In the genomic region with DNA sequence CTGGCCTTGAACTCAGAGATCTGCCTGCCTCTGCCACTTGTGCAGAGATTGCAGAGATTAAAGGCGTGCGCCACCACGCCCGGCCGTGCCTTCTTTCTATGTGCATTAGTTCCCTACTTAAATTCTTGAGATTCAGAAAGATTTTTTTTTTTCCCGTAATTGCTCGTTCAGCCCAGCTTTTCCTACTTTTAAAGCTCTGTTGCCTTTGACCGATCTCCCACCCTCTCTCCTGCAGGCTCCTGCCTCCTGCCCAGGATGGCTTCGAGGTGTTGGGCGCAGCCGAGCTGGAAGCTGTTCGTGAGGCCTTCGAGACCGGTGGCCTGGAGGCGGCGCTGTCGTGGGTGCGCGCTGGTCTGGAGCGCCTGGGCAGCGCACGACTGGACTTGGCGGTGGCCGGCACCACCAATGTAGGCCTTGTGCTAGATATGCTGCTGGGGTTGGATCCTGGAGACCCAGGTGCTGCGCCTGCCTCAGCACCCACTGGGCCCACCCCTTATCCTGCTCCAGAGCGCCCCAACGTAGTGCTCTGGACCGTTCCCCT, we compare ENCODE assay signal across 21 mouse cellular contexts. TPM values are rescaled to one million over a fixed set of nuclear protein-coding genes. Genes with fewer than 3 reads are reported as not detected.
A peak's percentile ranks its signal among the peaks of the same experiment; 100 is the strongest.
DNase-seq lines count a peak whose midpoint lies in the region; ATAC-seq lines count a peak whose summit lies in the region.
"Had no signal": no experiment of that assay in that cellular context is flagged by ENCODE, and none has a peak within 500 bp of the region (broad histone marks: within the 10 kb centered on the region; RNA-seq: fewer than 3 reads in every experiment).

No protein-coding gene starts in this region.

- H3K27me3 ChIP-seq in hindbrain, embryonic 11.5 days (ENCODE audit: control insufficient read depth, insufficient read depth, low read length): peaks cover 10% of the 10 kb centered on the region
- H3K27me3 ChIP-seq in hindbrain, embryonic 16.5 days (replicated peaks; ENCODE audit: control insufficient read depth, insufficient read depth, low read length): no peaks in the 10 kb centered on the region
- H3K27me3 ChIP-seq in forebrain, embryonic 14.5 days (replicated peaks; ENCODE audit: control insufficient read depth, insufficient read depth, low read length): no peaks in the 10 kb centered on the region
- H3K27me3 ChIP-seq in midbrain, embryonic 14.5 days (ENCODE audit: control insufficient read depth, insufficient read depth, low read length): no peaks in the 10 kb centered on the region
- H3K27me3 ChIP-seq: Patski had no signal

- DNase-seq in hindbrain, embryonic 11.5 days (ENCODE audit: low spot score): peak; percentile 35
- DNase-seq in ES-CJ7 (ENCODE audit: low read depth, low spot score): peak; percentile 41
- no peak for DNase-seq in forebrain, embryonic 14.5 days (ENCODE audit: low spot score)
- DNase-seq in midbrain, embryonic 14.5 days: no peak
- DNase-seq in spleen, adult 12 weeks (ENCODE audit: low spot score): no peak
- no peak for DNase-seq in adrenal gland, adult 2 months
- DNase-seq: gastrocnemius, postnatal 10 days; kidney, adult 2 months; liver; lung, adult 2 months had no signal

- ATAC-seq in hindbrain, embryonic 11.5 days (ENCODE audit: low FRiP score): no peak
- no peak for ATAC-seq in hindbrain, embryonic 16.5 days
- ATAC-seq in forebrain, embryonic 14.5 days: no peak
- no peak for ATAC-seq in midbrain, embryonic 14.5 days (ENCODE audit: low FRiP score, low TSS enrichment)
- ATAC-seq: Patski had no signal

- H3K27ac ChIP-seq in hindbrain, embryonic 11.5 days (ENCODE audit: low read depth, low read length): no peak overlapping the region
- H3K27ac ChIP-seq in hindbrain, embryonic 16.5 days (ENCODE audit: low read depth, low read length): no peak overlapping the region
- no peak overlapping the region for H3K27ac ChIP-seq in forebrain, embryonic 14.5 days (ENCODE audit: low read depth, low read length)
- no peak overlapping the region for H3K27ac ChIP-seq in midbrain, embryonic 14.5 days (replicated peaks; ENCODE audit: low read depth, low read length)
- H3K27ac ChIP-seq: left cerebral cortex, adult 2 months had no signal

- H3K4me2 ChIP-seq in hindbrain, embryonic 11.5 days (replicated peaks; ENCODE audit: low read depth, low read length): peak overlapping the region; percentile 5; the same call in 1 of the 2 replicates
- no peak overlapping the region for H3K4me2 ChIP-seq in hindbrain, embryonic 16.5 days (ENCODE audit: low read length)
- no peak overlapping the region for H3K4me2 ChIP-seq in forebrain, embryonic 14.5 days (ENCODE audit: low read length)
- H3K4me2 ChIP-seq in midbrain, embryonic 14.5 days (ENCODE audit: low read length): peak overlapping the region; percentile 3; the same call in 1 of the 2 replicates

- no peaks in the 10 kb centered on the region for H3K9me3 ChIP-seq in hindbrain, embryonic 11.5 days (ENCODE audit: control insufficient read depth, low read length)
- H3K9me3 ChIP-seq in hindbrain, embryonic 16.5 days (ENCODE audit: control insufficient read depth, low read length): no peaks in the 10 kb centered on the region
- no peaks in the 10 kb centered on the region for H3K9me3 ChIP-seq in forebrain, embryonic 14.5 days (replicated peaks; ENCODE audit: control insufficient read depth, low read length)
- H3K9me3 ChIP-seq in midbrain, embryonic 14.5 days (ENCODE audit: control insufficient read depth, low read length): no peaks in the 10 kb centered on the region
- H3K9me3 ChIP-seq: heart, embryonic 12.5 days had no signal

- peaks cover 6% of the 10 kb centered on the region; the same call in 1 of the 2 replicates for H3K4me1 ChIP-seq in hindbrain, embryonic 11.5 days (replicated peaks; ENCODE audit: control insufficient read depth, insufficient read depth, low read length)
- H3K4me1 ChIP-seq in hindbrain, embryonic 16.5 days (ENCODE audit: control insufficient read depth, insufficient read depth, low read depth, low read length): peaks cover 33% of the 10 kb centered on the region
- H3K4me1 ChIP-seq in forebrain, embryonic 14.5 days (ENCODE audit: control insufficient read depth, insufficient read depth, low read length): peaks cover 18% of the 10 kb centered on the region
- H3K4me1 ChIP-seq in midbrain, embryonic 14.5 days (ENCODE audit: control insufficient read depth, insufficient read depth, low read length): peaks cover 26% of the 10 kb centered on the region

- WGBS in hindbrain, embryonic 11.5 days: 63% methylated on average over 28 of the region's 28 CpGs
- WGBS in hindbrain, embryonic 16.5 days: 65% methylated on average over 27 of the region's 28 CpGs
- WGBS in forebrain, embryonic 14.5 days: 65% methylated on average over 28 of the region's 28 CpGs
- WGBS in midbrain, embryonic 14.5 days: 66% methylated on average over 28 of the region's 28 CpGs

- H3K9ac ChIP-seq in hindbrain, embryonic 11.5 days (ENCODE audit: low read depth, low read length): no peak overlapping the region
- no peak overlapping the region for H3K9ac ChIP-seq in hindbrain, embryonic 16.5 days (ENCODE audit: low read depth, low read length)
- peak overlapping the region; percentile 32; the same call in 1 of the 2 replicates for H3K9ac ChIP-seq in forebrain, embryonic 14.5 days (ENCODE audit: low read length)
- H3K9ac ChIP-seq in midbrain, embryonic 14.5 days (replicated peaks; ENCODE audit: low read length): no peak overlapping the region

- H3K4me3 ChIP-seq in hindbrain, embryonic 11.5 days (ENCODE audit: low read depth, low read length): 0 out of 2 replicates have a peak overlapping the region, but pooled peaks have one; percentile 6
- H3K4me3 ChIP-seq in hindbrain, embryonic 16.5 days (ENCODE audit: low read length): no peak overlapping the region
- H3K4me3 ChIP-seq in forebrain, embryonic 14.5 days (ENCODE audit: low read depth, low read length): no peak overlapping the region
- H3K4me3 ChIP-seq in midbrain, embryonic 14.5 days (replicated peaks; ENCODE audit: low read depth, low read length): no peak overlapping the region

- 0 out of 2 replicates have a peak, but pooled peaks cover 3% of the 10 kb centered on the region for H3K36me3 ChIP-seq in hindbrain, embryonic 11.5 days (ENCODE audit: control insufficient read depth, insufficient read depth, low read length)
- peaks cover 29% of the 10 kb centered on the region for H3K36me3 ChIP-seq in hindbrain, embryonic 16.5 days (ENCODE audit: control insufficient read depth, insufficient read depth, low read length)
- peaks cover 38% of the 10 kb centered on the region for H3K36me3 ChIP-seq in forebrain, embryonic 14.5 days (ENCODE audit: control insufficient read depth, insufficient read depth, low read length)
- peaks cover 41% of the 10 kb centered on the region for H3K36me3 ChIP-seq in midbrain, embryonic 14.5 days (ENCODE audit: control insufficient read depth, insufficient read depth, low read length)

RNA-seq across cellular contexts. Expression of a gene that starts 2.6 kb away (rescaled TPM):
- 12.8 and 14.2 TPM in 2 replicates for polyA plus RNA-seq in hindbrain, embryonic 11.5 days (2014; fragmentation: Nextera tagmentation; extraction: Ambion mirVana)
- polyA plus RNA-seq in hindbrain, embryonic 16.5 days (2015; fragmentation: Nextera tagmentation; extraction: Ambion mirVana): 19.2 and 24.7 TPM in 2 replicates
- polyA plus RNA-seq in forebrain, embryonic 14.5 days (2014; fragmentation: Nextera tagmentation; extraction: Ambion mirVana): 19.5 and 25.1 TPM in 2 replicates
- polyA plus RNA-seq in midbrain, embryonic 14.5 days (2014; fragmentation: Nextera tagmentation; extraction: Ambion mirVana): 24.6 and 30.3 TPM in 2 replicates
- 10 to 100 TPM; 21.2 to 23.7 TPM for total RNA-seq in adrenal gland, adult 2 months (2021)
- 20.8 and 23.5 TPM in 2 replicates for polyA plus RNA-seq in adrenal gland, adult 2 months (2012; rRNA removed)

RNA-seq across cellular contexts. Expression of a gene that starts 12.8 kb away (rescaled TPM):
- polyA plus RNA-seq in hindbrain, embryonic 11.5 days (2014; fragmentation: Nextera tagmentation; extraction: Ambion mirVana): 0.28 TPM in 1 of 2 replicates, not detected in the other
- polyA plus RNA-seq in hindbrain, embryonic 16.5 days (2015; fragmentation: Nextera tagmentation; extraction: Ambion mirVana): not detected in 2 replicates
- 0.28 TPM in 1 of 2 replicates, not detected in the other for polyA plus RNA-seq in forebrain, embryonic 14.5 days (2014; fragmentation: Nextera tagmentation; extraction: Ambion mirVana)
- polyA plus RNA-seq in midbrain, embryonic 14.5 days (2014; fragmentation: Nextera tagmentation; extraction: Ambion mirVana): not detected in 2 replicates
- total RNA-seq in adrenal gland, adult 2 months (2021): not detected
- polyA plus RNA-seq in adrenal gland, adult 2 months (2012; rRNA removed): not detected in 2 replicates
- total RNA-seq: adrenal gland, adult 18-20 months; gastrocnemius, postnatal 10 days; hematopoietic stem cell, adult 5-6 weeks; layer of hippocampus, adult 2 months; left cerebral cortex, adult 2 months; megakaryocyte, adult 5-6 weeks had no signal
- polyA plus RNA-seq: cerebellum, adult 2 months; heart, embryonic 12.5 days; kidney, adult 2 months; neural tube, embryonic 14.5 days had no signal

RNA-seq across cellular contexts. Expression of a gene that starts 13.0 kb away (rescaled TPM):
- 78.0 and 94.5 TPM in 2 replicates for polyA plus RNA-seq in hindbrain, embryonic 11.5 days (2014; fragmentation: Nextera tagmentation; extraction: Ambion mirVana)
- polyA plus RNA-seq in hindbrain, embryonic 16.5 days (2015; fragmentation: Nextera tagmentation; extraction: Ambion mirVana): 63.8 and 74.3 TPM in 2 replicates
- 65.1 and 66.6 TPM in 2 replicates for polyA plus RNA-seq in forebrain, embryonic 14.5 days (2014; fragmentation: Nextera tagmentation; extraction: Ambion mirVana)
- polyA plus RNA-seq in midbrain, embryonic 14.5 days (2014; fragmentation: Nextera tagmentation; extraction: Ambion mirVana): 55.0 and 55.8 TPM in 2 replicates
- 10 to 100 TPM; 34.7 to 36.8 TPM for total RNA-seq in adrenal gland, adult 2 months (2021)
- polyA plus RNA-seq in adrenal gland, adult 2 months (2012; rRNA removed): 61.2 TPM in 2 replicates

RNA-seq across cellular contexts. Expression of a gene that starts 20.8 kb away (rescaled TPM):
- 0.59 and 0.90 TPM in 2 replicates for polyA plus RNA-seq in hindbrain, embryonic 11.5 days (2014; fragmentation: Nextera tagmentation; extraction: Ambion mirVana)
- 1.0 and 1.1 TPM in 2 replicates for polyA plus RNA-seq in hindbrain, embryonic 16.5 days (2015; fragmentation: Nextera tagmentation; extraction: Ambion mirVana)
- 0.20 and 0.45 TPM in 2 replicates for polyA plus RNA-seq in forebrain, embryonic 14.5 days (2014; fragmentation: Nextera tagmentation; extraction: Ambion mirVana)
- polyA plus RNA-seq in midbrain, embryonic 14.5 days (2014; fragmentation: Nextera tagmentation; extraction: Ambion mirVana): 0.93 and 1.8 TPM in 2 replicates
- not detected for total RNA-seq in adrenal gland, adult 2 months (2021)
- not detected in 2 replicates for polyA plus RNA-seq in adrenal gland, adult 2 months (2012; rRNA removed)
- total RNA-seq: adrenal gland, adult 18-20 months; gastrocnemius, postnatal 10 days; hematopoietic stem cell, adult 5-6 weeks; layer of hippocampus, adult 2 months; left cerebral cortex, adult 2 months; megakaryocyte, adult 5-6 weeks had no signal
- polyA plus RNA-seq: brain, embryonic 14.5 days; cerebellum, adult 2 months; kidney, adult 2 months; lung, adult 2 months had no signal

RNA-seq across cellular contexts. Expression of a gene that starts 26.3 kb away (rescaled TPM):
- polyA plus RNA-seq in hindbrain, embryonic 11.5 days (2014; fragmentation: Nextera tagmentation; extraction: Ambion mirVana): 82.4 and 87.7 TPM in 2 replicates
- polyA plus RNA-seq in hindbrain, embryonic 16.5 days (2015; fragmentation: Nextera tagmentation; extraction: Ambion mirVana): 272 and 277 TPM in 2 replicates
- 178 and 205 TPM in 2 replicates for polyA plus RNA-seq in forebrain, embryonic 14.5 days (2014; fragmentation: Nextera tagmentation; extraction: Ambion mirVana)
- polyA plus RNA-seq in midbrain, embryonic 14.5 days (2014; fragmentation: Nextera tagmentation; extraction: Ambion mirVana): 216 and 303 TPM in 2 replicates
- 1 to 10 TPM; 4.2 to 7.2 TPM for total RNA-seq in adrenal gland, adult 2 months (2021)
- 32.1 and 38.3 TPM in 2 replicates for polyA plus RNA-seq in adrenal gland, adult 2 months (2012; rRNA removed)

Comparison
In these comparisons a context has a peak if more than half of its experiments do, and no peak if none do; other contexts are left out.
1. H3K4me2 ChIP-seq: peak in hindbrain, embryonic 11.5 days (single experiment) and midbrain, embryonic 14.5 days (single experiment); none in hindbrain, embryonic 16.5 days (single experiment) and forebrain, embryonic 14.5 days (single experiment).
2. DNase-seq: peak in hindbrain, embryonic 11.5 days (single experiment) and ES-CJ7 (single experiment); none in forebrain, embryonic 14.5 days (single experiment), midbrain, embryonic 14.5 days (single experiment), spleen, adult 12 weeks (single experiment) and adrenal gland, adult 2 months (single experiment).